Mouse (Mus musculus): ENCODE data around the gene Qser1. TPM values are rescaled to one million over a fixed set of nuclear protein-coding genes. Genes with fewer than 3 reads are reported as not detected.

The Qser1 gene
- total RNA-seq, 2 experiments from 2014 or later: 8.7 to 56.0 TPM

- no peak for ATAC-seq (replicated peaks; ENCODE audit: poor library complexity)
Observed at GRCm38 (mm10) chr2:104817555-104818330, 1.2 kb upstream of the Qser1 start.

GRCm38 (mm10) chr2:104816866-104817439 is 393 bp upstream of the Qser1 start:
- ATAC-seq (replicated peaks; ENCODE audit: poor library complexity): peak; percentile 80

- ATAC-seq (replicated peaks; ENCODE audit: poor library complexity): peak; percentile 47
Observed at GRCm38 (mm10) chr2:104815561-104816370, 794 bp downstream of the Qser1 start.

GRCm38 (mm10) chr2:104814181-104814951 is 2.2 kb downstream of the Qser1 start:
- ATAC-seq (replicated peaks; ENCODE audit: poor library complexity): no peak

GRCm38 (mm10) chr2:104805435-104805834 is 11.1 kb downstream of the Qser1 start:
- ATAC-seq (replicated peaks; ENCODE audit: poor library complexity): peak; percentile 91

GRCm38 (mm10) chr2:104774763-104775162 is 41.8 kb downstream of the Qser1 start:
- ATAC-seq (replicated peaks; ENCODE audit: poor library complexity): peak; percentile 78

GRCm38 (mm10) chr2:104768697-104769096 is 47.9 kb downstream of the Qser1 start:
- no peak for ATAC-seq (replicated peaks; ENCODE audit: poor library complexity)

- no peak for ATAC-seq (replicated peaks; ENCODE audit: poor library complexity)
Observed at GRCm38 (mm10) chr2:104764018-104764417, 52.5 kb downstream of the Qser1 start.

- no peak for ATAC-seq (replicated peaks; ENCODE audit: poor library complexity)
Observed at GRCm38 (mm10) chr2:104763134-104763703, 53.3 kb downstream of the Qser1 start.

GRCm38 (mm10) chr2:104750611-104751010 is 65.9 kb downstream of the Qser1 start:
- peak; percentile 88 for ATAC-seq (replicated peaks; ENCODE audit: poor library complexity)

GRCm38 (mm10) chr2:104748652-104749183 is 67.8 kb downstream of the Qser1 start:
- ATAC-seq (replicated peaks; ENCODE audit: poor library complexity): no peak

- 0 out of 2 replicates have a peak, but pooled peaks have one; percentile 30 for ATAC-seq (replicated peaks; ENCODE audit: poor library complexity)
Observed at GRCm38 (mm10) chr2:104746251-104746650, 70.3 kb downstream of the Qser1 start.

- ATAC-seq (replicated peaks; ENCODE audit: poor library complexity): no peak
Observed at GRCm38 (mm10) chr2:104743971-104744370, 72.6 kb downstream of the Qser1 start.

GRCm38 (mm10) chr2:104743160-104743559 is 73.4 kb downstream of the Qser1 start:
- 0 out of 2 replicates have a peak, but pooled peaks have one; percentile 5 for ATAC-seq (replicated peaks; ENCODE audit: poor library complexity)

GRCm38 (mm10) chr2:104742741-104743064 is 73.9 kb downstream of the Qser1 start, which contains the start of gene Depdc7:
Gene Depdc7, minus strand, starts transcription at chr2:104742878.
- peak; percentile 78 for ATAC-seq (replicated peaks; ENCODE audit: poor library complexity)

GRCm38 (mm10) chr2:104741896-104742740 is 74.4 kb downstream of the Qser1 start:
- peak; percentile 32 for ATAC-seq (replicated peaks; ENCODE audit: poor library complexity)

GRCm38 (mm10) chr2:104741015-104741758 is 75.4 kb downstream of the Qser1 start:
- ATAC-seq (replicated peaks; ENCODE audit: poor library complexity): no peak

GRCm38 (mm10) chr2:104740248-104740949 is 76.2 kb downstream of the Qser1 start:
- ATAC-seq (replicated peaks; ENCODE audit: poor library complexity): peak; percentile 26

Measured in megakaryocyte progenitor cell, adult 5-6 weeks (primary cell).